Mouse (Mus musculus) G1E (cell line): ENCODE measurements around the gene Calcr.

Experiments used
- CTCF ChIP-seq: IDR thresholded peaks from 2 replicates; pipeline ENCODE4 v1.5.1; 2012; ENCODE audit warnings: low read depth, low read length, inconsistent platforms, mixed read lengths
- GATA1 ChIP-seq: IDR thresholded peaks from 2 replicates; pipeline ENCODE4 v1.6.1; 2012; ENCODE audit warnings: borderline replicate concordance, low read length, inconsistent platforms, mixed read lengths
- GATA2 ChIP-seq: IDR thresholded peaks from 2 replicates; pipeline ENCODE4 v1.6.1; 2012; ENCODE audit warnings: low read depth, low read length, inconsistent platforms, borderline replicate concordance
- POLR2AphosphoS5 ChIP-seq: IDR thresholded peaks from 2 replicates; pipeline ENCODE4 v1.6.1; 2012; ENCODE audit warnings: low read depth, low read length, inconsistent platforms; ENCODE audit not compliant: insufficient replicate concordance
- TAL1 ChIP-seq: conservative IDR thresholded peaks from 2 replicates; pipeline ENCODE4 v1.6.1; 2012; ENCODE audit warnings: low read depth, low read length, inconsistent platforms, mixed read lengths

- no peak for TF ChIP-seq CTCF
- no peak for TF ChIP-seq GATA1
- TF ChIP-seq TAL1 = no peak
- TF ChIP-seq GATA2 = no peak
- TF ChIP-seq POLR2AphosphoS5 = no peak
Observed at GRCm38 (mm10) chr6:3764230-3764764, at the start of gene Calcr.
